Mouse (Mus musculus) hindbrain, postnatal 0 days (tissue): ENCODE data around the gene Cnfn. TPM values are rescaled to one million over a fixed set of nuclear protein-coding genes. Genes with fewer than 3 reads are reported as not detected.

Experiments used
- ATAC-seq: fragments of 200-750 bp; cut with Nextera tagmentation; 2 replicates; pipeline ENCODE4 v1.8.0; 2017; ENCODE audit warnings: mild to moderate bottlenecking, moderate TSS enrichment, moderate library complexity
- DNase-seq: peaks from one replicate; pipeline ENCODE4 v3.0.0-alpha.2; 2015; ENCODE audit warnings: low spot score
- H3K27ac ChIP-seq: fragments of 300-500 bp; sonication (generic); 2 replicates; pipeline ENCODE4 v1.5.1; 2014; ENCODE audit warnings: mild to moderate bottlenecking
- H3K27me3 ChIP-seq: fragments of 300-500 bp; sonication (generic); 2 replicates; pipeline ENCODE4 v1.6.1; 2014; ENCODE audit warnings: low read length, mixed read lengths; ENCODE audit not compliant: insufficient read depth
- H3K36me3 ChIP-seq: fragments of 300-500 bp; sonication (generic); 2 replicates; pipeline ENCODE4 v1.6.1; 2014; ENCODE audit warnings: low read length, mixed read lengths; ENCODE audit not compliant: insufficient read depth
- H3K4me1 ChIP-seq: fragments of 300-500 bp; sonication (generic); 2 replicates; pipeline ENCODE4 v1.6.1; 2014; ENCODE audit warnings: antibody characterized with exemption, low read length, mixed read lengths; ENCODE audit not compliant: insufficient read depth
- H3K4me2 ChIP-seq: fragments of 300-500 bp; sonication (generic); 2 replicates; pipeline ENCODE4 v1.6.1; 2014; ENCODE audit warnings: low read depth, mild to moderate bottlenecking, low read length, moderate library complexity, mixed read lengths
- H3K4me3 ChIP-seq: fragments of 300-500 bp; sonication (generic); 2 replicates; pipeline ENCODE4 v1.5.1; 2014; ENCODE audit warnings: low read length
- H3K9ac ChIP-seq: fragments of 300-500 bp; sonication (generic); replicated peaks from 2 replicates; pipeline ENCODE4 v1.6.1; 2014; ENCODE audit warnings: mild to moderate bottlenecking, low read length, moderate library complexity, mixed read lengths
- H3K9me3 ChIP-seq: fragments of 300-500 bp; sonication (generic); 2 replicates; pipeline ENCODE4 v1.6.1; 2016; ENCODE audit warnings: low read length, mixed read lengths
- CTCF ChIP-seq: IDR thresholded peaks from 2 replicates; pipeline ENCODE4 v1.5.1; 2016; ENCODE audit warnings: antibody characterized with exemption, control low read depth, low read depth
- WGBS: fragments of 180-500 bp; shearing (Covaris S2); extraction: QIAGEN DNeasy Blood & Tissue Kit; methylation state at CpG from one replicate; pipeline ENCODE4 v1.1.7; 2014; 5-methylcytosine and 5-hydroxymethylcytosine counted together
- polyA plus RNA-seq: library from polyadenylated mRNA; unstranded; fragments of >200 nt; fragmentation: Nextera tagmentation; extraction: Ambion mirVana; gene quantifications from 2 replicates; pipeline ENCODE4 v1.2.1, GENCODE M21; 2015
- total RNA-seq: library from RNA; depleted of rRNA; stranded (reverse); fragments of >200 nt; gene quantifications from 2 replicates; pipeline ENCODE4 v1.2.3, GENCODE M21; 2014; rRNA removed

Cnfn gene
- not detected in 2 replicates for total RNA-seq
- polyA plus RNA-seq: 0.30 and 0.89 TPM in 2 replicates

DNA sequence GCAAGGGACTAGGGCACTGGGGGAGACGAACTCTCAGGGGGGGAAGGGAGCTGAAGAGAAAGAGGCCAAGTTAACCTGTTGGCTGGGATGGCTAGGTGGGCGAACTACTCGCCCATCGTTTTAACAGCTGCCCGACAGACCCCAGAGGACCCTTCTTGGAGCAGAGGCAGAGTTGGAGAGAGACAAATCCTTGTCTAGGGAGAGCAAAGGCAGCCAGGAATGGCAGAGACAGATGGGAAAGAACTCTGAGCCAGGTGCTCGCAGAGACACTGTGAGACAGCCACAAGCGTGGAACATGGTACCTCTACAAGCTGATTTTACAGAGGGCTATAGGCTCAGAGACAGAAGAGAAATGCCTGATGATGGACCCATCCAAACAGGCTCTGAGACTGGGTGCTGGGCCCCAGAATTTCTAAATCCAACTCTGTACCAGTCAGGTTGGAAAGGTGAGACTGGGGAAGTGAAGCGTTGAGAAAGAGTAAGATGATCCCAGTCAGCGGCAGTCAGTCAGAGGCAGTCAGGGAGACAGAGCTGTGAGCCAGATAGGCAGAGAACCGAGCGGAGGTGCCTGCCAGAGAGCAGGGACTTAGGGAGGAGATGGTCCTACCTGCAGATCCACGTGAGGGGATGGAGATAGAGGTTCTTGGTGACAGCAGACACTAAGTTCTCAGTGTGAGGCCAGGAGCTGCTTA lies at the start of gene Cnfn:
TSS of gene Cnfn (minus strand) at position 667 of the 692 bp plus-strand sequence.
- DNase-seq (peak; percentile 22), ATAC-seq (no peak)
- WGBS: 50% methylated on average over 12 of the region's 12 CpGs

GRCm38 (mm10) chr7:25417597-25417996 lies 48.1 kb upstream of the Cnfn start:
- H3K4me1 ChIP-seq: no peaks in the 10 kb centered on the region
- H3K27ac ChIP-seq: no peak overlapping the region
- WGBS: 79% methylated on average over 1 of the region's 1 CpGs
- no peak overlapping the region for H3K9ac ChIP-seq
- no peaks in the 10 kb centered on the region for H3K9me3 ChIP-seq
- TF ChIP-seq CTCF: peak; percentile 67
- H3K27me3 ChIP-seq: no peaks in the 10 kb centered on the region
- no peak overlapping the region for H3K4me2 ChIP-seq
- H3K4me3 ChIP-seq: no peak overlapping the region
- ATAC-seq (no peak), DNase-seq (peak; percentile 33)
- H3K36me3 ChIP-seq: no peaks in the 10 kb centered on the region

More for the DNA sequence above, at the start of gene Cnfn:
- no peak within 1 kb of the TSS for H3K27ac ChIP-seq
- no peak for TF ChIP-seq CTCF
- no peak within 1 kb of the TSS for H3K9ac ChIP-seq
- H3K4me2 ChIP-seq: no peak within 1 kb of the TSS
- H3K9me3 ChIP-seq: no peaks in the 10 kb centered on the region
- peaks cover 16% of the 10 kb centered on the region; the same call in 1 of the 2 replicates for H3K4me1 ChIP-seq
- peaks cover 4% of the 10 kb centered on the region; the same call in 1 of the 2 replicates for H3K36me3 ChIP-seq
- H3K27me3 ChIP-seq: 0 out of 2 replicates have a peak, but pooled peaks cover 3% of the 10 kb centered on the region
- no peak within 1 kb of the TSS for H3K4me3 ChIP-seq

- 44% methylated on average over 7 of the region's 7 CpGs for WGBS
- no peaks in the 10 kb centered on the region for H3K27me3 ChIP-seq
- no peak within 1 kb of the TSS for H3K4me3 ChIP-seq
- H3K36me3 ChIP-seq: no peaks in the 10 kb centered on the region
- no peak within 1 kb of the TSS for H3K9ac ChIP-seq
- ATAC-seq (no peak), DNase-seq (no peak)
- no peak within 1 kb of the TSS for H3K27ac ChIP-seq
- no peak within 1 kb of the TSS for H3K4me2 ChIP-seq
- no peaks in the 10 kb centered on the region for H3K9me3 ChIP-seq
- H3K4me1 ChIP-seq: no peaks in the 10 kb centered on the region
- no peak for TF ChIP-seq CTCF
These were observed 43.4 kb upstream of the Cnfn start, which contains the start of gene Cxcl17 for GRCm38 (mm10) chr7:25412833-25413441. TSS of gene Cxcl17 (minus strand) at chr7:25412886.

GRCm38 (mm10) chr7:25411861-25412260 lies 42.3 kb upstream of the Cnfn start:
- no peak for ATAC-seq
- H3K4me3 ChIP-seq: no peak overlapping the region
- H3K9ac ChIP-seq: no peak overlapping the region
- no peaks in the 10 kb centered on the region for H3K4me1 ChIP-seq
- DNase-seq: no peak
- H3K27ac ChIP-seq: no peak overlapping the region
- no peak overlapping the region for H3K4me2 ChIP-seq
- 84% methylated on average over 3 of the region's 3 CpGs for WGBS
- TF ChIP-seq CTCF: no peak
- H3K9me3 ChIP-seq: no peaks in the 10 kb centered on the region
- no peaks in the 10 kb centered on the region for H3K27me3 ChIP-seq
- H3K36me3 ChIP-seq: no peaks in the 10 kb centered on the region

DNA sequence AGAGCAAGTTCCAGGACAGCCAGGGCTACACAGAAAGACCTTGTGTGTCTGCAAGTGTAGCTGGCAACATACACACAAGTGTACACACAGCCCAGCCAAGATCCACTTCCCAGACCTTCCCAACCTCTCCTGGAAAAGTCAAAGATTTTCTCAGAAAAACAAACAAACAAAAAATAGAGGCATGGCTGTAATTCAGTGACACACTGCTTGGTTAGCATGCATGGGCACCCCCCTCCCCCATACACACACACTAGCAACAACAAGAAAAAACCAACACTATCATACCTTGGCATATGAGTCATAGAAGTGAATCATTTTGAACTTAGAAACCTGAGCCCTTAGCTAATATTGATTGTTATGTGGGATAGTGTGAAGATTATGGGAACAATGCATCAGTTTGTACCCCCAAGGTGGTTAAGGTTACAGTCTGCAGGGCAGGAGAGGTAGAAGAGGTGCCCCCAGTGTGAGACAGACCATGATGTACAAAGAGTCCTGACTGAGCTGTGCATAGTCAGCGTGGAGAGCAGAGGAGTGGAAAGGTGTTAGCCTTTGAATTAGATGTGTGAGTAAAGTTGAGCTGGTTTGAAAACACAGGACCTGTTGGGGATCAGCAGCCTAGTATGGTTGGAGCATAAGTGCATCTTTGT lies 41.6 kb upstream of the Cnfn start:
- Histone ChIP-seq H3K4me2 (no peak overlapping the region), H3K27me3 (no peaks in the 10 kb centered on the region), H3K36me3 (no peaks in the 10 kb centered on the region), H3K4me3 (no peak overlapping the region), H3K4me1 (no peaks in the 10 kb centered on the region), H3K9me3 (no peaks in the 10 kb centered on the region), H3K9ac (no peak overlapping the region), H3K27ac (no peak overlapping the region)
- ATAC-seq (no peak), DNase-seq (no peak)
- WGBS: 90% methylated on average over 1 of the region's 1 CpGs
- no peak for TF ChIP-seq CTCF

GRCm38 (mm10) chr7:25409114-25409760 lies 39.7 kb upstream of the Cnfn start:
- Histone ChIP-seq H3K4me1 (no peaks in the 10 kb centered on the region), H3K9ac (no peak overlapping the region), H3K36me3 (no peaks in the 10 kb centered on the region), H3K4me3 (no peak overlapping the region), H3K27ac (no peak overlapping the region), H3K9me3 (no peaks in the 10 kb centered on the region), H3K27me3 (no peaks in the 10 kb centered on the region), H3K4me2 (no peak overlapping the region)
- WGBS: 47% methylated on average over 4 of the region's 4 CpGs
- DNase-seq (peak; percentile 68), ATAC-seq (no peak)
- peak; percentile 62 for TF ChIP-seq CTCF
